Mouse (Mus musculus): ENCODE measurements around the gene Tmem206. TPM values are rescaled to one million over a fixed set of nuclear protein-coding genes. Genes with fewer than 3 reads are reported as not detected.

Gene Tmem206
- polyA plus RNA-seq, 1 experiment from 2014 or later: 4.4 TPM

- Histone ChIP-seq H3K4me1 (ENCODE audit: insufficient read depth) (peaks cover 16% of the 10 kb centered on the region), H3K36me3 (replicated peaks; ENCODE audit: insufficient read depth, low read length) (no peaks in the 10 kb centered on the region), H3K4me3 (ENCODE audit: low read depth, low read length) (peak overlapping the region; percentile 74), H3K27ac (ENCODE audit: low read depth) (peak overlapping the region; percentile 74; the same call in 1 of the 2 replicates), H3K4me2 (ENCODE audit: low read depth, low read length) (peak overlapping the region; percentile 69), H3K9me3 (ENCODE audit: low read length) (no peaks in the 10 kb centered on the region), H3K9ac (replicated peaks) (peak overlapping the region; percentile 68), H3K27me3 (ENCODE audit: insufficient read depth, low read length) (no peaks in the 10 kb centered on the region)
- 62% methylated on average over 6 of the region's 6 CpGs for WGBS (ENCODE audit: insufficient replicate concordance)
- TF ChIP-seq EP300 (IDR thresholded peaks at IDR 0.05; ENCODE audit: low read depth): no peak
- no peak for TF ChIP-seq CTCF (IDR thresholded peaks at IDR 0.05; ENCODE audit: low read depth)
- ATAC-seq (no peak), DNase-seq (no peak)
These were observed 12.6 kb upstream of the Tmem206 start for GRCm38 (mm10) chr1:191313158-191313557.

GRCm38 (mm10) chr1:191313926-191314325, 11.8 kb upstream of the Tmem206 start:
- H3K4me2 ChIP-seq (ENCODE audit: low read depth, low read length): no peak overlapping the region

GRCm38 (mm10) chr1:191316818-191317217, 8.9 kb upstream of the Tmem206 start:
- Histone ChIP-seq H3K27ac (ENCODE audit: low read depth) (0 out of 2 replicates have a peak overlapping the region, but pooled peaks have one; percentile 74), H3K9me3 (ENCODE audit: low read length) (no peaks in the 10 kb centered on the region), H3K4me2 (ENCODE audit: low read depth, low read length) (0 out of 2 replicates have a peak overlapping the region, but pooled peaks have one; percentile 91), H3K4me3 (ENCODE audit: low read depth, low read length) (peak overlapping the region; percentile 72; the same call in 1 of the 2 replicates), H3K4me1 (ENCODE audit: insufficient read depth) (peaks cover 20% of the 10 kb centered on the region), H3K27me3 (ENCODE audit: insufficient read depth, low read length) (no peaks in the 10 kb centered on the region), H3K36me3 (replicated peaks; ENCODE audit: insufficient read depth, low read length) (no peaks in the 10 kb centered on the region), H3K9ac (replicated peaks) (no peak overlapping the region)
- no peak for DNase-seq
- TF ChIP-seq CTCF (IDR thresholded peaks at IDR 0.05; ENCODE audit: low read depth): peak; percentile 22; the same call in 1 of the 2 replicates
- no peak for TF ChIP-seq EP300 (IDR thresholded peaks at IDR 0.05; ENCODE audit: low read depth)
- WGBS (ENCODE audit: insufficient replicate concordance): 85% methylated on average over 8 of the region's 8 CpGs
- ATAC-seq: no peak

More at GRCm38 (mm10) chr1:191313926-191314325, 11.8 kb upstream of the Tmem206 start:
- TF ChIP-seq EP300 (IDR thresholded peaks at IDR 0.05; ENCODE audit: low read depth): no peak
- TF ChIP-seq CTCF (IDR thresholded peaks at IDR 0.05; ENCODE audit: low read depth): no peak
- Histone ChIP-seq H3K4me3 (ENCODE audit: low read depth, low read length) (no peak overlapping the region), H3K36me3 (replicated peaks; ENCODE audit: insufficient read depth, low read length) (no peaks in the 10 kb centered on the region), H3K27ac (ENCODE audit: low read depth) (no peak overlapping the region), H3K9me3 (ENCODE audit: low read length) (no peaks in the 10 kb centered on the region), H3K27me3 (ENCODE audit: insufficient read depth, low read length) (no peaks in the 10 kb centered on the region), H3K9ac (replicated peaks) (no peak overlapping the region), H3K4me1 (ENCODE audit: insufficient read depth) (peaks cover 19% of the 10 kb centered on the region)
- ATAC-seq (no peak), DNase-seq (no peak)
- 62% methylated on average over 4 of the region's 4 CpGs for WGBS (ENCODE audit: insufficient replicate concordance)

- Histone ChIP-seq H3K4me1 (ENCODE audit: insufficient read depth) (peaks cover 19% of the 10 kb centered on the region), H3K9me3 (ENCODE audit: low read length) (no peaks in the 10 kb centered on the region), H3K9ac (replicated peaks) (peak within 1 kb of the TSS; percentile 76), H3K4me2 (ENCODE audit: low read depth, low read length) (peak within 1 kb of the TSS; percentile 91), H3K27ac (ENCODE audit: low read depth) (peak within 1 kb of the TSS; percentile 74), H3K27me3 (ENCODE audit: insufficient read depth, low read length) (no peaks in the 10 kb centered on the region), H3K36me3 (replicated peaks; ENCODE audit: insufficient read depth, low read length) (no peaks in the 10 kb centered on the region), H3K4me3 (ENCODE audit: low read depth, low read length) (peak within 1 kb of the TSS; percentile 72)
- WGBS (ENCODE audit: insufficient replicate concordance): 4% methylated on average over 42 of the region's 54 CpGs
- TF ChIP-seq CTCF (IDR thresholded peaks at IDR 0.05; ENCODE audit: low read depth): peak; percentile 39; the same call in 1 of the 2 replicates
- TF ChIP-seq EP300 (IDR thresholded peaks at IDR 0.05; ENCODE audit: low read depth): no peak
- peak; percentile 97 for ATAC-seq
- DNase-seq: peak; percentile 89
These were observed 8.0 kb upstream of the Tmem206 start, which contains the start of gene Nenf for GRCm38 (mm10) chr1:191317591-191318196. Gene Nenf, minus strand, starts transcription at chr1:191318194.

- no peak overlapping the region for H3K4me3 ChIP-seq (ENCODE audit: low read depth, low read length)
- TF ChIP-seq EP300 (IDR thresholded peaks at IDR 0.05; ENCODE audit: low read depth): no peak
- DNase-seq: no peak
- 57% methylated on average over 5 of the region's 5 CpGs for WGBS (ENCODE audit: insufficient replicate concordance)
- H3K4me2 ChIP-seq (ENCODE audit: low read depth, low read length): peak overlapping the region; percentile 91
- H3K27me3 ChIP-seq (ENCODE audit: insufficient read depth, low read length): no peaks in the 10 kb centered on the region
- H3K27ac ChIP-seq (ENCODE audit: low read depth): 0 out of 2 replicates have a peak overlapping the region, but pooled peaks have one; percentile 34
- no peaks in the 10 kb centered on the region for H3K36me3 ChIP-seq (replicated peaks; ENCODE audit: insufficient read depth, low read length)
- no peak for ATAC-seq
- no peaks in the 10 kb centered on the region for H3K9me3 ChIP-seq (ENCODE audit: low read length)
- peaks cover 12% of the 10 kb centered on the region for H3K4me1 ChIP-seq (ENCODE audit: insufficient read depth)
- no peak overlapping the region for H3K9ac ChIP-seq (replicated peaks)
These were observed 7.0 kb upstream of the Tmem206 start for GRCm38 (mm10) chr1:191318686-191319085.

- ATAC-seq (no peak), DNase-seq (no peak)
- Histone ChIP-seq H3K36me3 (replicated peaks; ENCODE audit: insufficient read depth, low read length) (no peaks in the 10 kb centered on the region), H3K4me2 (ENCODE audit: low read depth, low read length) (no peak overlapping the region), H3K9me3 (ENCODE audit: low read length) (no peaks in the 10 kb centered on the region), H3K4me3 (ENCODE audit: low read depth, low read length) (no peak overlapping the region), H3K27ac (ENCODE audit: low read depth) (no peak overlapping the region), H3K4me1 (ENCODE audit: insufficient read depth) (peaks cover 30% of the 10 kb centered on the region), H3K27me3 (ENCODE audit: insufficient read depth, low read length) (no peaks in the 10 kb centered on the region), H3K9ac (replicated peaks) (no peak overlapping the region)
- WGBS (ENCODE audit: insufficient replicate concordance): 77% methylated on average over 3 of the region's 3 CpGs
- TF ChIP-seq EP300 (IDR thresholded peaks at IDR 0.05; ENCODE audit: low read depth) (no peak), CTCF (IDR thresholded peaks at IDR 0.05; ENCODE audit: low read depth) (no peak)
These were observed 2.3 kb upstream of the Tmem206 start for GRCm38 (mm10) chr1:191323381-191323780.

Measured in liver, postnatal 0 days (tissue).